Mouse (Mus musculus): ENCODE results near the gene Il7r. TPM values are rescaled to one million over a fixed set of nuclear protein-coding genes. Genes with fewer than 3 reads are reported as not detected.

The Il7r gene
- total RNA-seq, 4 experiments from 2014 or later = 0.07 to 0.12 (median 0.11) TPM; not detected in 1

- DNase-seq (ENCODE audit: low spot score in 2 of 2) = no peak
These were observed 57.8 kb downstream of the Il7r start for GRCm38 (mm10) chr15:9472167-9472566.

DNA sequence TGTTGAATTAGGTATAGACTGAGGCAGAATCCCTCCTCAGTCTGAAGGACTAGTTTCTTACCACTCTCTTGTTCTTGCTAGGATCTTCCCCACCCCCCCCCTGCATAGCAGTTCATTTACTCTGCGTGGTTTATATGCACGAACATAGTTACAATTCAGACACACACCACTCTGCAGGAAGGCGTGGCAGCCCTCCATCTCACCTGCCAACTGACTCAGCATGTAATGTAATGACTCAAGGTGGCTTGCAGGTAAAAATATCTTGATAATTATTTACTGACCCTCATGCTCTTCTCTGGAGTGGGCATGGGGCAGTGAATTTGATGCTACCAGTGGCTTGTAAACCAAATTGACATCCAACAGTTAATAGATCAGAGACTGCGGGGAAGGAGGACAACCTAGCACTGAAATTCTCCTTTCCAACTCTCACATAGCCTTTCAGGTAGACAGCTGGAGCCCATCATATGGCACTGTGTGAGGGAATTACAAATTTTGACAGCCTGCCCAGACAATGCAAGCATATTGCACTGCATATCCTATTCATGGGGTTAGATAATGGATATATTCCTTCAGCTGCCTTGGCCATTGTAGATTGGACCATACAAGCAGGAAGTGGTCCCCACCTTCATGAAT is 58.8 kb downstream of the Il7r start:
- DNase-seq (ENCODE audit: low spot score in 2 of 2) = no peak

DNA sequence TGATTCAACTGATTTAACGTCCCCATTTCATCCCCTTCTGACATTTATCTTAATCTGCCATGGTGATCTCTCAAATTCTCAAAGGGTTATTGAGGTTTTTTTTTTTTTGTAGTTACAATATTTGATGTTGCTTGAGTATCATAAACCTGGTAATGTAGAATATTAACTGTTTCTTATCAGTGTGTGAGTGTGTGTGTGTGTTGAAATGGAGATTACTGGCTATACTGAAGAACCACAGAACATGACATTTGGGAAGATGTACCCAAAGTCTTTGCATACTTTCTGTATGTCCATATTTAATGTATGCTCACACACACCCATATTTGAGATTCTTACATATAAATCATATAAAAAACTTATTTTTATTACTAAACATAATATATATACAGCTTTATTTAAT is 65.9 kb downstream of the Il7r start:
- no peak for DNase-seq (ENCODE audit: low spot score in 2 of 2)

DNA sequence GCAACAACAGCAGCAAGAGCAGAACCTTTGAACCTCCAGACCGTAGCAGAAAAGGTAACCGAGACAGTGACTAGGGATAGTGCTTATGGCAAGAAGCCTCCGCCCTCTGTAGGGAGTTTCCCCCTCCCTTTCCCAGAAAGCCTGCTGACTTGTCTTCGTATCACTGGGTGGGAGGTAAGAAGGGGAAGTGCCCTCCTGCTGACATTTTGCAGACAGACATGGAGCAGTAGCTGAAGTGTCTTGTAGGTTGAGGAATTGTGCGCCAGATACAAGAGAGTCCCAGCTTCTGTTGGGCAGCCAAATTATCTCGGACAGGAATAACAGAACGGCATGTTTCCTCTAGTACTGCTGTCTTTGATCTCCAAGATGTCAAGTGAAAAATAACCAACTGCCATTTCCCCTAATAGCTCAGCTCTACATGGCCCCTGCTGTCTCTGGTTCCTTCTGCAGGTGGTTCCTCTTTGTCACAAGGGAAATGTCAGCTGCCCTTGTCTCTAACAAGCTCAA is 66.4 kb downstream of the Il7r start:
- no peak for DNase-seq (ENCODE audit: low spot score in 2 of 2)

Other genes starting within 250 kb of the Il7r start
- not detected for gene Ugt3a2, start 194.6 kb downstream of the Il7r start, total RNA-seq (2022)
- not detected for gene Capsl, start 94.1 kb downstream of the Il7r start, total RNA-seq (2022)
- not detected for gene Spef2, start 218.7 kb upstream of the Il7r start, total RNA-seq (2022)

All from gastrocnemius, adult 8-10 months (tissue).